Mouse (Mus musculus) gastrocnemius, postnatal 4 days (tissue): ENCODE measurements around the gene Mrs2. TPM values are rescaled to one million over a fixed set of nuclear protein-coding genes. Genes with fewer than 3 reads are reported as not detected.
A peak's percentile ranks its signal among the peaks of the same experiment; 100 is the strongest.

ENCODE experiments used
- DNase-seq, 2 experiments: peaks; one replicate each; pipeline ENCODE4 v3.0.0; 2021 to 2022; ENCODE audit warnings: low spot score in 2 of 2, mixed read lengths in 2 of 2
- long read RNA-seq, 2 experiments: library from polyadenylated mRNA; stranded (forward); transcript quantifications; one replicate each; pipeline ENCODE4 v2.0.0; 2021
- total RNA-seq, 2 experiments: library from RNA; stranded (reverse); gene quantifications; 2 replicates each; pipeline ENCODE4 v1.2.3; 2021

Gene Mrs2
- total RNA-seq, result 10 to 100 TPM; 22.4 to 24.3 TPM
- long read RNA-seq, experiment 1, full-length matches to known transcripts, result 20 of 27 reads
- long read RNA-seq, experiment 1, partial matches to known transcripts, result 2 of 27 reads
- long read RNA-seq, experiment 1, other reads (novel, unspliced or antisense), result 5 of 27 reads
- long read RNA-seq, experiment 2, full-length matches to known transcripts, result 28 of 34 reads
- long read RNA-seq, experiment 2, partial matches to known transcripts, result 3 of 34 reads
- long read RNA-seq, experiment 2, other reads (novel, unspliced or antisense), result 3 of 34 reads

DNA sequence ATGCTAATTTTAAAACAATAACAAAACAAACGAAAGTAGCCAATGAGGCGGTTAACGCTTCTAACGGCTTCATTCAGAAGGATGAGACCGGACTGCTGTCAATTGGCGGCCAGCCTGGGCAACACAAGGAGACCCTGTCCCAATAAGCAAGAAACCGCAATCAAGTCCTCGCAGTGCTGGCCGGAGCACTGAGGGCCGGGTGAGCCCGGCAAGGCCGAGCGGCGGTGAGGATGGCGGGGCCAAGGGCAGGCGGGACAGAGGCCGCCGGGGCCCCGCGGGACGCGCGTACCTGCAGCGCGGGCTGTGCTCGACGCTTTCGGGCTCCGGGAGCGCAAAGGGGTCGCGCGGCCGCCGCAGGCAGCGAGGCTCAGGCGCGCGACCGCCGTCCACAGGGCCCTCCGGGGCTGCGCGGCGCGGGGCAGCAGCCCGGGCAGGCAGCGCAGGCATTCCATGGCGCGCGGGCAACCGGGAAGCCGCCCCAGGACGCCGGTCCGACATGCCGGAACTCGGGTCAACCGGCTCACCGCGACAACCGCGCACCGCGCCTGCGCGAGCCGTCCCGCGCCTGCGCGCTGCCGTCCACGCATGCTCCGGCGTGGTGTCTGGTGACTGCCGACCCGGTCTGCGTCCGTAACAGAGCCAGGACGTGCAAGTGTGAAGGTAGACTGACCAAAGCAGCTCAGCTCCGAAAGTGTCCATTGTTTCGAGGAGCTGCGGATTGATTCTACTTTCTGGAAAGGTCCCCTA lies at the start of gene Mrs2:
Gene Mrs2, minus strand, starts transcription at position 587 of the 747 bp plus-strand sequence.
- DNase-seq, result peak; percentile 79 to 87

DNA sequence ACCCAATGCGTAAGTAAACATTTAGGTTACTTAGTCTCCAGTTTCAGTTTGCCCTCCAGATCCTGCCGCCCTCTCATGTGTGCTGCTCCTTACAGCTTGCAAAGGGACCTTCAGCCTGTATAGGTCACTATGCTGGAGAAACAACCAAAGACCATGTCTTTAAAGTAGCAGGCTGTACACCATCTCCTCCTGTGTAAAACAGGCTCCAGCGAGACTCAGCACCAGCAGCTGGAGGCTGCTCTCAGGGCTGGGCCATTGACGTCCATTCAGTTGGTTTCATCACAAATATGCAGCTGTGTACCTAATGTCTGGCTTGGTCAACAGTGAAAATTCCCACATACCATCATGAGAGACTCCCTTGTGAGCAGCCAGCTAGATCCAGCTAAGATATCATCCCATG lies 49.6 kb upstream of the Mrs2 start:
- no peak for DNase-seq

DNA sequence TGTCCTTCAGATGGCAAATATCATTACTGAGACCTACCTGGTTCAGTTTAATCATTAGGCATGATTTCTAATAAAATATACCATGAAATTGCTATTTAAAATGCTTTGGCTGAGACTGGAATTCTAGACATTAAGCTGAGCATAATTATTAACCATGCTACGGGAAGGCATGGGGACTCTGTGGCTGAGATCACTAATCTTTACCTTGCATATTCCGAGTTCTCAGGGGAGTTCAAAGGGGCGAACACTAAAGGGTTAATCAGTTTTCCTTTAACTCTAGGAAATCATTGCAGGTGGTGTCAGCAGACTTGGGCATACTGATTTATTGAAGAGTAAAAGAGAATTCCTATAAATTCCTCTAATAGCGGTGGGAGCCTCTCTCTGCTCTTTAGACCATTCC lies 47.0 kb upstream of the Mrs2 start:
- DNase-seq, result no peak

DNA sequence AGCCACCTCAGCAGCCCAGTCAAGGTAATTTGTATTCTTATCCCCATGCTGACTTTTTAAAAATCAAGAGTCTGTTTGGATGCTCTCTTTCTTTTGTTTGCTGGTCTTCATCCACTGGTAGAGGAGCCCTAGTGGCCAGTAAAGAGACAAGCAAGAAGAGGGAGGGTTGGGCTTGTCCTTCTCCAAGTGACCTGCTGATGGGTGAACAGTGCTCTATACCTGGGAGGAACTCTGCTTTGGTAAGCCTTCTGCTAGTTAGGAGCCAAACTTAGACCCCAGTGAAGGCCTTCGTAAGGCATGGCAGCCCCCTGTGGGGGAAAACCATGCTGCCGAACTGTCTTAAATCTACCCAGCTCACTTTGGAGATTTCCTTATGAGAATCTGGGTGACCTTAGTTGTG lies 46.5 kb upstream of the Mrs2 start:
- no peak for DNase-seq

DNA sequence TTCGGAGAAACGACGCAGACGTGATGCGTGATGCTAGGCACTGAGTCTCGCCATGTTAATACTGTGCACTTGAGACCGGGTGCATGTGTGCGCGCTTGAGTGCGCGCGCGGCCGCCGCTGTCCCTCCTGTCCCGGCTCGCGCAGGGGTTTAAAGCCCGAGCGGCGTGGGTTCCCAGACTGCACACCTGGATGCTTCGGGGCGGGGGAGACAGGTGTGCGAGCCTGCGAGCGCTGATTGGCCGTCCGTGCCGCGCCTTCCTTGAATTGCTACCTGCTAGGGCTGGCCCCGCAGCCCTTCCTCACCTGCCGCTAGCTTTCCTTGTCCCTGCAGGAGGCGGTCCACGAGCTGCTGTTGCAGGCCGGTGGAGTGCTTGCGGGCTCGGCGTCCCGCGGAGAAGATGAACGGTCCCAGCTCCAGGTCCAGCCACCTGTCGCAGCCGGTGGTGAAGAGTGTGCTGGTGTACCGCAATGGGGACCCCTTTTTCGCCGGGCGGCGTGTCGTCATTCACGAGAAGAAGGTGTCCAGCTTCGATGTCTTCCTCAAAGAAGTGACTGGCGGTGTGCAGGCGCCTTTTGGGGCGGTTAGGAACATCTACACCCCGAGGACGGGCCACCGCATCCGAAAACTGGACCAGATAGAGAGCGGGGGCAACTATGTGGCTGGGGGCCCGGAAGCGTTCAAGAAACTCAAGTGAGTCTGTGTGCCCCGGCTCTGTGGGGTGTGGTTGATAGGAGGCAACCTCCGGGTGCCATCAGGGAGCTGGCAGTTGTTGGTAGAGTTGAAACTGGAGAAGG lies 35.9 kb upstream of the Mrs2 start, which contains the start of gene Dcdc2a:
Gene Dcdc2a, plus strand, starts transcription at position 132 of the 795 bp plus-strand sequence.
- no peak for DNase-seq

DNA sequence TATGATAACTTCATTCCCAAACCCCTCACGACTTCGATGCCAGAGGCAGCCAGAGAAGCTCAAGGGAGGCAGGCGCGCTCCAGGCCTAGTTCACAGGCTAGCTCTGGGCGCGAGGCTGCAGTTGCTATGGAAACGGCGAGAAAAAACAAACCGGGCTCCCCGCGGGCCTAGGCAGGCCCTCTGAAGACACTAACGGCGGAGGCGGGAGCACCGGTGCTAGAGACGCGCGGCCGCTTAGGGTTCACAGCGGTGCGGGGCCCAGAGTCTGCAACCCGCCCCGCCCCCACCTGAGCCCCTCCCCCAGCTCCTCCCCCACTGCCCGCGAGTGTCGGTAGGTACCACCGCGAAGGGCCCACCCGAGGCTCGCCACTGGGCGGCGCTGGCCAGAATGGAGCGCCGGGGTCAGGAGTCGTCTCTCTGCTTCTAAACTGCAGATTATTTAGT lies 35.0 kb upstream of the Mrs2 start:
- DNase-seq, result peak in 1 of 2 experiments; percentile 33

DNA sequence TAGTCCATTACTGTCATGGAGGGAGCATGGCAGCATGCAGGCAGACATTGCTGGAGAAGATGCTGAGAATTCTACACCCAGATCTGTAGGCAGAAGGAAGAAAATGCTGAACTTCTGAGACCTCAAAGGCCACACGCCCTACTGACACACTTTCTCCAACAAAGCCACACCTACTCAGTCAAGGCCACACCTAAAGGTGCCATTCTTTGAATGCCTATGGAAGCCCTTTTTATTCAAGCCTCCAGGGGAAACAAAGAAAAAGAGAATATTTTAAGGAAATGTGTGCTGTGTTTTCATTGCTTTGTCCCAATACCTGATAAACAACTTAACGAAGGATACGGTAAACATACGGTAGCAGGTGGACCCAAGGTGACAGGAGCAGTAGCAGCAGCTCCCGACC lies 32.5 kb upstream of the Mrs2 start:
- no peak for DNase-seq

DNA sequence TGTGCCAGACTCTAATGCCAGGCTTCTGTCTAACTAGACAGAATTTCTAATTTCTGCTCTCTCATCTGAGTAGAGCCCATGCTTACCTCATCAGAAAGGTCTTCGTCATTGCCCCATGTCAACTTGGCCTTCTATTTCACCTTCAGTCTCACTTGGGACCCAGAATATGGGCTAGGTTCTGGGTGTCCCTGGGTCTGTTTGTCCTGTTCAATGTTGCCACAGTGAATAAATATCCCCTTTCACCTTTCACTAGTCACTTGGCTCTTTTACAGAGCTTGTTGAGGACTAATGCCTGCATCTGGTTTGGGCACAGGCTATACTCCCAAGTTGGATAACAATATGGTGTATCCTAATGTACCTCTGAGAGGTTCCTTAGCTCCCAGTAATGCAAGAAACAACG lies 19.3 kb upstream of the Mrs2 start:
- DNase-seq, result no peak

DNA sequence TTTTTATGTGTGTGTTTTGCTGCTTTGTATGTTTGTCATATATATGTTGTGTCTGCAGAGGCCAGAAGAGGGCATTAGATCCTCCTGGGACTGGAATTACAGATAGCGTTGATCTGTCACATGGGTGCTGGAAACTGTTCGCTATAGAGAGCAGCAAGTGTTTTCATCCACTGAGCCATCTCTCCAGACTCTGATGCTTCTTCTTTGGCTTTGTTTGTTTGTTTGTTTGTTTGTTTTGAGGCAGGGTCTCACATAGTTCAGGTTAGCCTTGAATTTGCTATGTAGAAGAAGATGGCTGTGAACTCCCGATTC lies 6.9 kb upstream of the Mrs2 start:
- no peak for DNase-seq

DNA sequence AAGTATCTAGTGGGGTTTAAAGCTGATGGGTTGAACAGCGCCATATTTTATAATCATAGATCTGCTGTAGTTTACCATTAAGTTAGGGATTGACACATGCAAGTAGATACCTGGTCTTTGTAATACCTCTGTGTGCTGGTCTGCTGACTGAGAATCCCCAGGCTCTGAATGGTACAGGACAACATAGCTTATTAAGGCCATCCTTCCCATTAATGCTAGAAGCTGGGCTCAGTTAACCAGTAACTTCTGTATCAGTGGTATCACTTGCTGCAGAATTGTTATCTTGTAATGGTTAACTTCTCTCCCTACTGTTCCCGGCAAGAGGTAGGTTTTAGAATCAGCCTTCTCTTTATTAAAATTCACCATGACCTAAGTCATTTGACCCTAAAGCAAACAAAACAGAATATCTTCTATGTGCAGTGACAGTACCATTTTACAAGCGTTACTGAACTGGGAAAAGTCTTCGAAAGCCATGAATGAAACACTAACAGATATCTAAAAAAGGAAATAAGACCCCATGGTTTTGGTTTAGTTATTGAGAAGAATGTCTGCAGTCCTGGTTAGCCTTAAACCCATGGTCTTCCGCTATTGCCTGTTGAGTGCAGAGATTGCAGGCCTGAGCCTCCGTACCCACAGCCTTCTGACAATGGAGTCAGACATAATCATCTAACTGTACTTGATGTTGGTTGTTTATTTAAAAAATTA lies 6.4 kb upstream of the Mrs2 start:
- DNase-seq, result no peak

DNA sequence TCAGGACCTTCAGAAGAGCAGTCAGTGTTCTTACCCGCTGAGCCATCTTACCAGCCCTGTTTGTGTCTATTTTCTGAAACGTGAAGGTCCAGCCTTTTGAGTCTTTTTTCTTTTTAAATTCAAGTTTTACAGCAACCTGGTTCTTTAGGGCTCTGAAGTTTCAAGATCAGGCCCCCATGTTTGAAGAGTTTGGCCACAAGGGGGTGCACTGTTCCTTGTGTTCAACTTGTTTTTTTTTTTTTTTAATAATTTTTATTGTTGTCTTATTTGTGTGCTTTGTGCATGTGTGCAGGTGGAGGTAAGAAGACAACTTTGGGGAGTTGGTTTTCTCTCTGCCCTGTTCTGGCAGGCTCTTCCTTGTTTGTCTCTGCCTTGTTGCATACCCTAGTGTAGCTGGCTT lies 4.5 kb upstream of the Mrs2 start:
- DNase-seq, result peak in 1 of 2 experiments; percentile 35

DNA sequence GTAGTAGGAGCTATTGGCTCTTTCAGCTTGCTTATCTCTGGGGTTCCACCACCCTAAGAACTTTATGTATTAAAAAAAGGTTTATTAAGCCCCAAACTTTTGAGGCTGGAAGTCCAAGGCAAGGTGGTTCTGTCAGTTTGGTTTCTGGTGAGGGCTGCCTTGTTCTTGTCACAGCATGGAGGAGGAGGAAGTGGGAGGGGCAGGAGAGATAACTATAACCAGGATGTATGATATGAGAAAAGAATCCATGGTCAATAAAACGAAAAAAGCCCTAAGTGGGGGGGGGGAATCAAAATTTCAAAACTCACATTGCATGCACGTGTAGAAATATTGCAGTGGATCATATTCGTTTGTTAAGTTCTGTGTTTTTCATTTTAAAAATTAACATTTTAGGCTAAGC lies 3.0 kb upstream of the Mrs2 start:
- DNase-seq, result no peak

DNA sequence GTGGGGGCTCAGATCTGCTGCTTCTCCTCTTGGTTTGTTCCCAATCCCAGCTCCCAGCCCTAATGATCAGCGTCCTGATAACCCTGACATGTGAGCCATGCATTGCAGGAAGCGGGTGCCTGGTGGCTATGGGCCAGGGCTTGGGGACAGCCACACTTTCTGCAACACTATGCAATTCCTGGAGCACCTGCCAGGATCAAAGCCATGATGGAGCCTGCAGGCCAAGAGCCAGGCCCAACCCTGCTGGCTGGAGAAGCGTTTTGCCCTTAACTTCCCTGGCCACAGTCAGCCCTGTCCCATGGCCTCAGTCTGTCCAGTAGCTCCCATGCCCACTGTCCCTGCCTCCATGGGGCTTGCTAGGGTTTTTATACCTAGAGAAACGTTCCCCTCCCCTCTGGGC lies 2.2 kb upstream of the Mrs2 start:
- peak in 1 of 2 experiments; percentile 3 for DNase-seq

DNA sequence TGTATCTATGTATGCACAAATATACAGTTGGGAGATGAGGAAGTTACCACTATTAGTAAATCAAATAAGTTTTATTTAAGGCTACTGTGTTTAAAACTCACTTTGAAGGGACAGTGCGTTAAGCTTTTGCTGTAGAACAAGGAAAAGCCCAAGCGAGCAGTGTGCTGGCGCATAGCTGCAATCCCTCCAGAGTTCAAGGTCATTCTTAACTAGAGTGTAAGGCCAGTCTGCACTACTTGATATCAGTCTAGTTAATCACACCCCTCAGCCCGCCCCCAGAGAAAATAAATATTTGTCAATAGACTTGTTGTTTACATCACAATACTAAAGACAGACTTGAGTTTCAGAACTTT lies 337 bp upstream of the Mrs2 start:
- DNase-seq, result peak in 1 of 2 experiments; percentile 4

DNA sequence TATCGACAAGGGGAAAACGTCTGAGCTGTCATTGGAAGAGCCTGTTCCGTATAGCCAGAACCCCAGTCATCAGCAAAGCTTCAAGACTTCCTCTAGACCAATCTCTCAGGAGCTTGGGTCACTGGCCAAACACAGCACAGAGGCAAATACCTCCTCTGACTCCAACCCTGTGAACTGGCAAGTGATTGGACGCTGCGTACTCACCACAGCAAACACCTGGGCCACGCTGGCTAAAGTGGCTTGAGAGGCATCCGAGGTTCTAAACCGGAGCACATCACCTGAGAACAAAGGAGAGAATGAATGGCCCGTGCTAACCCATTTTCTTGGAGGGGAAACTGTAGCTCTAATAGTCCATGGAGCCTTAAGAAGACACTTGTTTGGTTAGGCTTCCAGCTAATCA lies 1.9 kb downstream of the Mrs2 start:
- no peak for DNase-seq

DNA sequence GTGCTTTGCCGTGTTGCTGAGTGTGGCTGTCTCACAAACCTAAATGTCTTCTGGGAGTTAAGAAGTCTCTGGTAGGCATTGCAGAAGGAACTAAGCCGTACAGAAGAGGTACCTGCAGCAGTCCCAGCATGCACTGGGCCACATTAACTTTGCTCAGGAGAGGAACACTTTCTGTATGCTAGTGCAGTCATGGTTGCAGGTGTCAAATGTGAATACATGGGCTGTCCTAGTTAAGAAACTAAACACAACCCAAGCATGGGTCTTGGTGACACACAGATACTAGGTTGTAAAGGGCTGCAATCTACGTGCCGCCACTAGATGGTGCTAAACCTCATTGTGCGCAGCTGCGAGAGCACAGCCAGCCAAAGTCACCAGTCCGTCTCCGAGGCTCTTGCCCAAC lies 13.1 kb downstream of the Mrs2 start:
- DNase-seq, result no peak

DNA sequence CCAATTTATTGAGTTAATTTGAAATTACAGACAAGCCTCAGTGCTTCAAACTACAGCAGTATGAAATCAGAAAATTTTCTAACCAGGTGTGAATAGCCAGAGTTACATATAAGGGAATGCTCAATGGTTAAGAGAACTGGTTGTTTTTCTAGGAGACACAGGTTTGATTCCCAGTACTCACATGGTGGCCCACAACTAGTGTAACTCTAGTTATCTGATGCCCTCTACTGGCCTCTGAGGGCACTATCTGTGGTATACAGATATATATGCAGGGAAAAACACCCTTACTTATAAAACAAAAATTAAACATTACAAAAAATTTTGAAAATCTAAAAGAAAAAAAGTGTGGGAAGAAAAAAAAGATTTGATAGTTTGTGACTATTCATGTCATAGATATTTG lies 17.2 kb downstream of the Mrs2 start:
- DNase-seq, result no peak

DNA sequence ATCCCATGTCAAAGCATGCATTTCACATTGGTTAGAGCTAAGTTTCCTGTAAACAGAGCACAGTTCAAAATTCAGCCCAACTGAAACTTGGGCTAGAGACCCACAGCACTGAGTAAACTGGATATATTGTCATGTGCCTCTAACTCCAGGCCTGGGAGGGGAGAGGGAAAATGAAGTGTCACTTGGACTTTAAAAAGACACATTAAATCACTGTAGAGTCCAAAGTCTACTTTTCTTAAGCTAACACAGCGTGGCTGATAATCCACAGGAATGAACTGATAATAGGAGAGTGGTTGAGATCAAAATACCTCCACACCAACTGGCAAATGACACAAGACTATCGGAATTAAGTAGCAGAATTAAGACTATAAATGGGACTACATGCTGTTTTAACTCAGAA lies 20.6 kb downstream of the Mrs2 start:
- no peak for DNase-seq

DNA sequence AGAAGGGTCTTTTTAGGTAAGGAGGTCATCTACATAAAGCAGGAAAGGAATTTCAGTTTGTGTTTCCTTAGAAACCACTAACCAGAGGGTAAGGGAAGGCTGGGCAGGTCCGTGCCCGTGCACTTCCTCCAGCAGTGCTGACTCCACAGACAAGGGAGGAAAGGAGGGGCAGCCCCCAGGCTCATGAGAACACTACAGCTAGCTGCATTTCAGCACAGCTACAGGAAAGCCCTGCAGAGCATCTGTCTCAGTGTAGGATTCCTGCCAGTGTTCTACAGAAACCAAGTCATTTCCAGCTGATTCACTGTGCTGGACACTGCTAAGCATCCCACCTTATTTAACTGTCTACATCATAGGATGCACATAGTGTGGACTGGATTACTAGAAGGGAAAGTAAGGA lies 27.0 kb downstream of the Mrs2 start:
- DNase-seq, result no peak

DNA sequence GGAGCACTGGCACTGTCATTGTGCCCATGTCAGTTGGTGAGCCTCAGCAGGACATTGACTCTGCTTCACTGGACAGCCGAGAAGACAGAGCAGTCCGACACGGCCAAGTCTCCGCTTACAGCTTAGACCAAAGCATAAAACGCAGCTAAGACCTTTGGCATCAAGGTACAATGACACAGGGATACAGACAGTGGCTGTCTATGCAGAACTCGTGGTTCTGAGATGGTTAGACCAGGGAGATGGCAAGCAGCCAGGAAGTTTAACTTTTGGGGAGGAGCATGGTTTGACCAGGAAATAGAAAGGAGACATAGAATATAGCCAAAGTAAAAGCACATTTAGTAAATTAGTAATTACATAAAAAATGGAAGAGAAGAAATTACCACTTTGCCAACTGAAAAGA lies 31.2 kb downstream of the Mrs2 start:
- no peak for DNase-seq

DNA sequence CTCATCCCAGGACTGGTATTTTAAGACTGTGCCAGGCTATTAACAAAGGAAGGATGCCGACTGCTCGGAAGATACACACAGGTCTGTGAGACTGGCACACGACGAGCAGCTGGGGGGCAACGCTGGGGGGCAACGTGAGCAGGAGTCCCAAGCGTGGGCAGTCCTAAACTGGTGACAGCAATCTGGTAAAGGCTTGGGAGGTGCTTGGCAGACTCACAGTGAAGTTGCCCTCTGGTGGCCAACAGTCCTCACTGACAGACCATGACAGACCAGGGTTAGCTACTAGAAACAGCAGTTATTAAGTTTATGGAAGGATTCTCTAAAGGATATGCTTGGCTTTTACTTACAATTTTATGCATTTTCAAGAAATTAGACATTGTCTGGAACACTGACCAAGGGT lies 31.8 kb downstream of the Mrs2 start:
- peak in 1 of 2 experiments; percentile 45 for DNase-seq

DNA sequence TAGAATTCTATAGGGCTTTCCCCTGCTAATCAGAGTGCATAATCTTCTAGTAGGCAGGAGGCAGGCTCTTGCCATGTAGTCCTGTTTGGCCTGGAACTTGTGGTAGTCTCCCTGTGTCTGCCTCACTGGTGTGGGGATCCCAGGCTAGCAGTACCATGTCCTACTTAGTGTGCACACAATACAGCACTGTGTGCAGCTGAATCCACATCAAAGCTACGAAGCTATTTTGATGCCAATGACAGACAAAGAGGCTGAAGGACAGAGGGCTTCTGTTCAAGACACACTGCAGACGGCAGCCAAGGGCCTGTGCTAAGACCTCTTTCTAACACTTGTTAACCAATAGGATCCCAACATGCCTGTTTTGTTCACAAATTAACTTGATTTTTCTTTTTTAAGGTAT lies 34.7 kb downstream of the Mrs2 start:
- no peak for DNase-seq
